Mouse (Mus musculus) CH12.LX (cell line): ENCODE measurements around the gene Myl12a.

Experiments
- BHLHE40 ChIP-seq: IDR thresholded peaks from 2 replicates; pipeline ENCODE4 v1.6.1; 2011; ENCODE audit warnings: mild to moderate bottlenecking, low read depth, low read length, improper control_type of control experiment
- CTCF ChIP-seq, 2 experiments: IDR thresholded peaks in 1 of 2; conservative IDR thresholded peaks in 1 of 2; 2 replicates each; pipeline ENCODE4 v1.5.1; 2011 to 2012; ENCODE audit warnings: low read depth in 2 of 2, low read length in 2 of 2, improper control_type of control experiment in 1 of 2, inconsistent platforms in 1 of 2, mild to moderate bottlenecking in 1 of 2, moderate library complexity in 1 of 2
- E2F4 ChIP-seq: IDR thresholded peaks from 2 replicates; pipeline ENCODE4 v1.6.1; 2011; ENCODE audit warnings: low read depth, low read length, improper control_type of control experiment; ENCODE audit not compliant: insufficient replicate concordance
- EP300 ChIP-seq: IDR thresholded peaks from 2 replicates; pipeline ENCODE4 v1.6.1; 2011; ENCODE audit warnings: low read length, improper control_type of control experiment
- MAZ ChIP-seq: IDR thresholded peaks from 2 replicates; pipeline ENCODE4 v1.6.1; 2012; ENCODE audit warnings: low read depth, mild to moderate bottlenecking, inconsistent platforms, low read length, improper control_type of control experiment, moderate library complexity
- MEF2A ChIP-seq: IDR thresholded peaks from 2 replicates; pipeline ENCODE4 v1.6.1; 2014; ENCODE audit warnings: low read depth, mild to moderate bottlenecking, inconsistent platforms, low read length, improper control_type of control experiment, borderline replicate concordance
- MXI1 ChIP-seq: IDR thresholded peaks from 2 replicates; pipeline ENCODE4 v1.6.1; 2011; ENCODE audit warnings: mild to moderate bottlenecking, low read depth, low read length, improper control_type of control experiment
- POLR2A ChIP-seq: IDR thresholded peaks from 2 replicates; pipeline ENCODE4 v1.6.1; 2011; ENCODE audit warnings: low read depth, mild to moderate bottlenecking, improper control_type of control experiment, low read length
- RCOR1 ChIP-seq: conservative IDR thresholded peaks from 2 replicates; pipeline ENCODE4 v1.6.1; 2012; ENCODE audit warnings: low read depth, mild to moderate bottlenecking, inconsistent platforms, low read length, improper control_type of control experiment
- SMC3 ChIP-seq: IDR thresholded peaks from 2 replicates; pipeline ENCODE4 v1.6.1; 2011; ENCODE audit warnings: low read depth, low read length, improper control_type of control experiment
- UBTF ChIP-seq: IDR thresholded peaks from 2 replicates; pipeline ENCODE4 v1.6.1; 2012; ENCODE audit warnings: low read depth, mild to moderate bottlenecking, inconsistent platforms, low read length, improper control_type of control experiment, moderate library complexity
- USF1 ChIP-seq: IDR thresholded peaks from 2 replicates; pipeline ENCODE4 v1.6.1; 2014; ENCODE audit warnings: low read depth, mild to moderate bottlenecking, inconsistent platforms, low read length, improper control_type of control experiment
- ZC3H11A ChIP-seq: IDR thresholded peaks from 2 replicates; pipeline ENCODE4 v1.6.1; 2012; ENCODE audit warnings: low read depth, mild to moderate bottlenecking, inconsistent platforms, low read length, improper control_type of control experiment
- ZNF384 ChIP-seq: IDR thresholded peaks from 2 replicates; pipeline ENCODE4 v1.6.1; 2012; ENCODE audit warnings: low read depth, low read length, improper control_type of control experiment, inconsistent platforms

- TF ChIP-seq BHLHE40 (no peak), USF1 (no peak), MAZ (no peak), CTCF (conservative IDR thresholded peaks at IDR 0.05 in 1 of 2, IDR thresholded peaks at IDR 0.05 in 1 of 2; ENCODE audit: low read depth in 2 of 2, low read length in 2 of 2) (no peak), SMC3 (no peak), EP300 (no peak), MXI1 (no peak), E2F4 (no peak), ZNF384 (no peak), POLR2A (no peak), UBTF (no peak), RCOR1 (no peak), MEF2A (no peak), ZC3H11A (no peak)
Measured at GRCm38 (mm10) chr17:71019309-71019655, 16.6 kb upstream of the Myl12a start.
